Mouse (Mus musculus) gastrocnemius, adult 8-10 months (tissue): ENCODE data around the gene Atrn. TPM values are rescaled to one million over a fixed set of nuclear protein-coding genes. Genes with fewer than 3 reads are reported as not detected.
"Not testable (repeated sequence)": the region's sequence is repeated elsewhere in the genome, so short reads cannot be mapped to it uniquely, and the experiment has no call there.

Experiments
- DNase-seq, 2 experiments: peaks; one replicate each; pipeline ENCODE4 v3.0.0; 2022; ENCODE audit warnings: low spot score in 2 of 2
- total RNA-seq, 4 experiments: library from RNA; stranded (reverse); gene quantifications; 2 replicates each; pipeline ENCODE4 v1.2.4; 2022

The Atrn gene
- total RNA-seq, 4 experiments from 2014 or later = 11.4 to 15.0 (median 12.0) TPM

GRCm38 (mm10) chr2:130958906-130959305 lies 52.6 kb downstream of the Atrn start:
- no peak for DNase-seq

GRCm38 (mm10) chr2:130961851-130962250 lies 55.6 kb downstream of the Atrn start:
- no peak for DNase-seq

- DNase-seq = no peak
Measured at GRCm38 (mm10) chr2:130965042-130965441, 58.7 kb downstream of the Atrn start.

GRCm38 (mm10) chr2:130971030-130971429 lies 64.7 kb downstream of the Atrn start:
- DNase-seq = no peak

- DNase-seq = no peak
Measured at GRCm38 (mm10) chr2:130972386-130972785, 66.1 kb downstream of the Atrn start.

GRCm38 (mm10) chr2:130974928-130975327 lies 68.6 kb downstream of the Atrn start:
- no peak for DNase-seq

- DNase-seq = no peak
Measured at GRCm38 (mm10) chr2:130977589-130977988, 71.3 kb downstream of the Atrn start.

GRCm38 (mm10) chr2:130978058-130978847 lies 72.0 kb downstream of the Atrn start:
- DNase-seq = no peak

- no peak for DNase-seq
Measured at GRCm38 (mm10) chr2:130979138-130979537, 72.8 kb downstream of the Atrn start.

- no peak for DNase-seq
Measured at GRCm38 (mm10) chr2:130992818-130993217, 86.5 kb downstream of the Atrn start.

- no peak for DNase-seq
Measured at GRCm38 (mm10) chr2:131009123-131009522, 102.8 kb downstream of the Atrn start.

- DNase-seq = no peak
Measured at GRCm38 (mm10) chr2:131010566-131010965, 104.3 kb downstream of the Atrn start.

GRCm38 (mm10) chr2:131025230-131025629 lies 118.9 kb downstream of the Atrn start:
- no peak for DNase-seq

- no peak for DNase-seq
Measured at GRCm38 (mm10) chr2:131026941-131027340, 120.6 kb downstream of the Atrn start.

- DNase-seq = no peak
Measured at GRCm38 (mm10) chr2:131029065-131029935, 123.0 kb downstream of the Atrn start.

GRCm38 (mm10) chr2:131030561-131030960 lies 124.3 kb downstream of the Atrn start:
- DNase-seq = no peak

GRCm38 (mm10) chr2:131030998-131031397 lies 124.7 kb downstream of the Atrn start:
- DNase-seq = no peak

GRCm38 (mm10) chr2:131031406-131031805 lies 125.1 kb downstream of the Atrn start:
- DNase-seq = not testable (repeated sequence)

GRCm38 (mm10) chr2:131036343-131036742 lies 130.0 kb downstream of the Atrn start:
- no peak for DNase-seq

GRCm38 (mm10) chr2:131036757-131037156 lies 130.5 kb downstream of the Atrn start:
- DNase-seq = no peak

GRCm38 (mm10) chr2:131037226-131037990 lies 131.1 kb downstream of the Atrn start:
- DNase-seq = peak in 1 of 2 experiments; percentile 65

GRCm38 (mm10) chr2:131038197-131038596 lies 131.9 kb downstream of the Atrn start:
- no peak for DNase-seq
